Mouse (Mus musculus): ENCODE results near the gene Eml2. TPM values are rescaled to one million over a fixed set of nuclear protein-coding genes. Genes with fewer than 3 reads are reported as not detected.

The Eml2 gene
- total RNA-seq, 2 experiments from 2014 or later: 34.3 to 44.4 TPM

GRCm38 (mm10) chr7:19252078-19252477 lies 75.9 kb downstream of the Eml2 start:
- no peak for DNase-seq
- intact Hi-C loops (cut with DNase I): no loop called here

DNA sequence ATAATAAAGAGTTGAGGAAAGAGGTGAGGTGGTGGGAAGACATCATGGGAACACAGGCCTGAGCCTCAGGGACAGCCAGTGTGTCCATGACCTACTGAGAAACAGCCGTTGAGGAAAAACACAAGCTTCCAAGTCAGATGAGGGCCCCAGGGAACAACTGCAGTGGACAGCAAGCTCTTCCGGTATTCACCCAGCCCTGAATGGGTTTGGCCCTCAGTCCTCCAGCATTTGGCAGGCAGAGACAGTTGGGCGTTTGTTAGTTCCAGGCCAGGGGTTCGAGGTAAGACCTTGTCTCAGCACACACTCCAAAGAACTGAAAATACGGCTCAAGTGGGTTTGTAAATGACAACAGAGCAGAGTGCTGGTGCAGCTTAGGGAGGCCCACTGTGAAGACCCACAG lies 77.2 kb downstream of the Eml2 start:
- no peak for DNase-seq
- intact Hi-C loops (cut with DNase I): no loop called here

DNA sequence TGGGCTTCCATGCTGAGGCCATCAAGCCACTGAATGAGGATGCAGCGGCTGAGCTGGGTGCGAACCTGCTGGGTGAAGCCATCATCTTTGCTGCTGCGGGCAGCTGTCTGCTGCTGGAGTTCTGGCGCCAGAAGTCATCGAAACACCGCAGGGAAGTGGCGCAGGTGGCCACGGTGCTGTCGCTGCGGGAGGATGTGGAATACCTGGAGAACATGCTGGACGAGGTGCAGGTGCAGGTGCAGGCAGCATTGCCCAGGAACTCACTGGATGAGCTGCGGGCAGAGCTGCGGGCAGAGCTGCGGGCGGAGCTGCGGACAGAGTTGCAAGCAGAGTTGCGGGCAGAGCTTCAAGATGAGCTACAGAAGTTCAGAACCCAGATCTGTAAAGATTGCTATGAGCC lies 79.2 kb downstream of the Eml2 start:
- intact Hi-C loops (cut with DNase I): no loop called here
- DNase-seq: no peak

Small RNAs within 50 kb of the gene (microRNA-seq; reads per million reads assigned to microRNA genes)
- 257 to 303 reads per million in 2 experiments for gene Mir330 (ENCODE audit: borderline number of aligned reads in 2 of 2)

Other genes starting within 250 kb of the Eml2 start
- not detected for gene Nanos2, start 189.0 kb upstream of the Eml2 start, total RNA-seq (2021)
- 1 to 10 TPM; 3.4 to 4.3 TPM for gene Mypop, start 185.2 kb upstream of the Eml2 start, total RNA-seq (2021)
- gene Irf2bp1, start 172.4 kb upstream of the Eml2 start, total RNA-seq (2021): 10 to 100 TPM; 19.6 to 23.0 TPM
- gene Foxa3, start 152.9 kb upstream of the Eml2 start, total RNA-seq (2021): not detected
- gene Sympk, start 152.0 kb upstream of the Eml2 start, total RNA-seq (2021): 10 to 100 TPM; 85.2 to 86.8 TPM
- gene Rsph6a, start 121.7 kb upstream of the Eml2 start, total RNA-seq (2021): not detected
- gene Dmwd, start 100.2 kb upstream of the Eml2 start, total RNA-seq (2021): 10 to 100 TPM; 48.8 to 52.4 TPM
- 100 to 1,000 TPM; 512 to 563 TPM for gene Dmpk, start 92.6 kb upstream of the Eml2 start, total RNA-seq (2021)
- 10 to 100 TPM in 1 of 2 experiments, 1 to 10 TPM in 1; 7.2 to 10.2 TPM for gene Six5, start 81.8 kb upstream of the Eml2 start, total RNA-seq (2021)
- not detected for gene Gm4969, start 58.1 kb upstream of the Eml2 start, total RNA-seq (2021)
- 1 to 10 TPM; 4.6 to 5.3 TPM for gene Fbxo46, start 56.6 kb upstream of the Eml2 start, total RNA-seq (2021)
- 1 to 10 TPM; 3.8 to 4.8 TPM for gene Qpctl, start 27.1 kb upstream of the Eml2 start, total RNA-seq (2021)
- gene Snrpd2, start 26.7 kb upstream of the Eml2 start, total RNA-seq (2021): 10 to 100 TPM; 66.8 to 67.0 TPM
- under 1 TPM in 1 of 2 experiments, not detected in 1; 0.14 TPM for gene Gipr, start 10.3 kb upstream of the Eml2 start, total RNA-seq (2021)
- gene Gpr4, start 36.1 kb downstream of the Eml2 start, total RNA-seq (2021): 10 to 100 TPM in 1 of 2 experiments, 1 to 10 TPM in 1; 7.9 to 10.6 TPM
- gene Opa3, start 51.9 kb downstream of the Eml2 start, total RNA-seq (2021): 10 to 100 TPM; 53.9 to 62.9 TPM
- gene Vasp, start 95.4 kb downstream of the Eml2 start, total RNA-seq (2021): 10 to 100 TPM; 32.6 to 36.1 TPM
- gene Ppm1n, start 103.6 kb downstream of the Eml2 start, total RNA-seq (2021): not detected
- gene Rtn2, start 106.2 kb downstream of the Eml2 start, total RNA-seq (2021): 100 to 1,000 TPM; 137 to 148 TPM
- under 1 TPM; 0.14 to 0.86 TPM for gene Fosb, start 133.6 kb downstream of the Eml2 start, total RNA-seq (2021)
- gene Ercc1, start 168.4 kb downstream of the Eml2 start, total RNA-seq (2021): 10 to 100 TPM; 43.4 to 48.0 TPM
- gene Cd3eap, start 183.1 kb downstream of the Eml2 start, total RNA-seq (2021): 10 to 100 TPM; 10.4 to 11.2 TPM
- 10 to 100 TPM; 35.8 to 44.2 TPM for gene Ppp1r13l, start 183.3 kb downstream of the Eml2 start, total RNA-seq (2021)
- gene Ercc2, start 205.6 kb downstream of the Eml2 start, total RNA-seq (2021): 10 to 100 TPM; 11.8 to 12.0 TPM
- gene Klc3, start 227.7 kb downstream of the Eml2 start, total RNA-seq (2021): under 1 TPM; 0.24 to 0.92 TPM
- 1,000 to 10,000 TPM; 3,967 to 4,539 TPM for gene Ckm, start 228.4 kb downstream of the Eml2 start, total RNA-seq (2021)